Mouse (Mus musculus) lung, embryonic 16.5 days (tissue): ENCODE measurements around the gene Abhd16a. TPM values are rescaled to one million over a fixed set of nuclear protein-coding genes. Genes with fewer than 3 reads are reported as not detected.
A peak's percentile ranks its signal among the peaks of the same experiment; 100 is the strongest.

ENCODE experiments used
- ATAC-seq: fragments of 200-750 bp; cut with Nextera tagmentation; 2 replicates; pipeline ENCODE4 v1.8.0; 2017; ENCODE audit warnings: low read depth, mild to moderate bottlenecking, moderate library complexity
- H3K27ac ChIP-seq: fragments of 300-500 bp; sonication (generic); 2 replicates; pipeline ENCODE4 v1.5.1; 2014; ENCODE audit warnings: mild to moderate bottlenecking, control low read depth, low read length
- H3K27me3 ChIP-seq: fragments of 300-500 bp; sonication (generic); 2 replicates; pipeline ENCODE4 v1.6.1; 2014; ENCODE audit warnings: low read depth, low read length, mixed read lengths; ENCODE audit not compliant: control insufficient read depth, insufficient read depth
- H3K36me3 ChIP-seq: fragments of 300-500 bp; sonication (generic); 2 replicates; pipeline ENCODE4 v1.6.1; 2014; ENCODE audit warnings: low read length; ENCODE audit not compliant: control insufficient read depth, insufficient read depth
- H3K4me1 ChIP-seq: fragments of 300-500 bp; sonication (generic); replicated peaks from 2 replicates; pipeline ENCODE4 v1.6.1; 2014; ENCODE audit warnings: low read length, mixed read lengths; ENCODE audit not compliant: control insufficient read depth, insufficient read depth
- H3K4me2 ChIP-seq: fragments of 300-500 bp; sonication (generic); 2 replicates; pipeline ENCODE4 v1.6.1; 2014; ENCODE audit warnings: low read depth, low read length, control low read depth
- H3K4me3 ChIP-seq: fragments of 300-500 bp; sonication (generic); 2 replicates; pipeline ENCODE4 v1.5.1; 2014; ENCODE audit warnings: mild to moderate bottlenecking, low read length, control low read depth
- H3K9ac ChIP-seq: fragments of 300-500 bp; sonication (generic); 2 replicates; pipeline ENCODE4 v1.6.1; 2014; ENCODE audit warnings: low read length, control low read depth
- H3K9me3 ChIP-seq: fragments of 300-500 bp; sonication (generic); 2 replicates; pipeline ENCODE4 v1.6.1; 2016; ENCODE audit warnings: low read length; ENCODE audit not compliant: control insufficient read depth
- WGBS: fragments of 180-500 bp; shearing (Covaris S2); extraction: QIAGEN DNeasy Blood & Tissue Kit; methylation state at CpG from one replicate; pipeline ENCODE4 v1.1.7; 2014; 5-methylcytosine and 5-hydroxymethylcytosine counted together
- polyA plus RNA-seq: library from polyadenylated mRNA; unstranded; fragments of >200 nt; fragmentation: Nextera tagmentation; extraction: Ambion mirVana; gene quantifications from 2 replicates; pipeline ENCODE4 v1.2.1, GENCODE M21; 2015

Gene Abhd16a
- polyA plus RNA-seq, 1 experiment from 2014 or later, result 98.3 TPM

GRCm38 (mm10) chr17:35048932-35049440 is 40.1 kb upstream of the Abhd16a start:
- Histone ChIP-seq H3K27ac (peak overlapping the region; percentile 99), H3K9me3 (no peaks in the 10 kb centered on the region), H3K4me3 (peak overlapping the region; percentile 81), H3K36me3 (peaks cover 13% of the 10 kb centered on the region), H3K4me2 (peak overlapping the region; percentile 97), H3K9ac (no peak overlapping the region; the same call in 1 of the 2 replicates), H3K27me3 (no peaks in the 10 kb centered on the region), H3K4me1 (peaks cover 42% of the 10 kb centered on the region)
- WGBS, result 60% methylated on average over 5 of the region's 5 CpGs
- no peak for ATAC-seq

GRCm38 (mm10) chr17:35049561-35050016 is 39.5 kb upstream of the Abhd16a start, which contains the start of gene Clic1:
Gene Clic1, plus strand, starts transcription at chr17:35049966.
- peak within 1 kb of the TSS; percentile 81 for H3K4me3 ChIP-seq
- peak within 1 kb of the TSS; percentile 99 for H3K27ac ChIP-seq
- H3K4me1 ChIP-seq, result peaks cover 41% of the 10 kb centered on the region
- no peaks in the 10 kb centered on the region for H3K27me3 ChIP-seq
- 1% methylated on average over 10 of the region's 11 CpGs for WGBS
- H3K9ac ChIP-seq, result peak within 1 kb of the TSS; percentile 82
- peak; percentile 35 for ATAC-seq
- H3K9me3 ChIP-seq, result no peaks in the 10 kb centered on the region
- peaks cover 19% of the 10 kb centered on the region for H3K36me3 ChIP-seq
- peak within 1 kb of the TSS; percentile 97 for H3K4me2 ChIP-seq

- Histone ChIP-seq H3K4me1 (peaks cover 38% of the 10 kb centered on the region), H3K9me3 (no peaks in the 10 kb centered on the region), H3K4me3 (peak overlapping the region; percentile 81), H3K4me2 (peak overlapping the region; percentile 97), H3K9ac (peak overlapping the region; percentile 82), H3K27ac (peak overlapping the region; percentile 99), H3K36me3 (peaks cover 22% of the 10 kb centered on the region), H3K27me3 (no peaks in the 10 kb centered on the region)
- WGBS, result under 1% methylated on average over 27 of the region's 27 CpGs
- ATAC-seq, result peak; percentile 39
Measured at GRCm38 (mm10) chr17:35050126-35050750, 38.8 kb upstream of the Abhd16a start.

- H3K36me3 ChIP-seq, result peaks cover 31% of the 10 kb centered on the region
- under 1% methylated on average over 19 of the region's 21 CpGs for WGBS
- H3K4me2 ChIP-seq, result peak overlapping the region; percentile 97
- H3K9me3 ChIP-seq, result no peaks in the 10 kb centered on the region
- H3K4me3 ChIP-seq, result peak overlapping the region; percentile 81
- H3K27ac ChIP-seq, result peak overlapping the region; percentile 99
- H3K9ac ChIP-seq, result peak overlapping the region; percentile 82
- ATAC-seq, result peak; percentile 73
- no peaks in the 10 kb centered on the region for H3K27me3 ChIP-seq
- H3K4me1 ChIP-seq, result peaks cover 35% of the 10 kb centered on the region
Measured at GRCm38 (mm10) chr17:35051156-35052086, 37.6 kb upstream of the Abhd16a start.

- peak overlapping the region; percentile 82 for H3K9ac ChIP-seq
- H3K4me1 ChIP-seq, result peaks cover 31% of the 10 kb centered on the region
- H3K9me3 ChIP-seq, result no peaks in the 10 kb centered on the region
- peak overlapping the region; percentile 81 for H3K4me3 ChIP-seq
- H3K27me3 ChIP-seq, result no peaks in the 10 kb centered on the region
- peak overlapping the region; percentile 97 for H3K4me2 ChIP-seq
- WGBS, result 76% methylated on average over 12 of the region's 12 CpGs
- H3K36me3 ChIP-seq, result peaks cover 34% of the 10 kb centered on the region
- ATAC-seq, result no peak
- H3K27ac ChIP-seq, result peak overlapping the region; percentile 99
Measured at GRCm38 (mm10) chr17:35052271-35052798, 36.7 kb upstream of the Abhd16a start.

- no peak for ATAC-seq
- Histone ChIP-seq H3K27ac (no peak overlapping the region), H3K4me1 (peaks cover 24% of the 10 kb centered on the region), H3K27me3 (no peaks in the 10 kb centered on the region), H3K36me3 (peaks cover 41% of the 10 kb centered on the region), H3K4me2 (no peak overlapping the region), H3K9ac (no peak overlapping the region), H3K9me3 (no peaks in the 10 kb centered on the region), H3K4me3 (no peak overlapping the region)
- WGBS, result 89% methylated on average over 7 of the region's 7 CpGs
Measured at GRCm38 (mm10) chr17:35055691-35056495, 33.2 kb upstream of the Abhd16a start.

GRCm38 (mm10) chr17:35057090-35057489 is 32.0 kb upstream of the Abhd16a start:
- Histone ChIP-seq H3K36me3 (peaks cover 50% of the 10 kb centered on the region), H3K4me3 (no peak overlapping the region), H3K4me2 (no peak overlapping the region), H3K4me1 (peaks cover 21% of the 10 kb centered on the region), H3K27me3 (no peaks in the 10 kb centered on the region), H3K9ac (no peak overlapping the region), H3K27ac (no peak overlapping the region), H3K9me3 (no peaks in the 10 kb centered on the region)
- no peak for ATAC-seq
- 72% methylated on average over 3 of the region's 3 CpGs for WGBS

- 39% methylated on average over 9 of the region's 9 CpGs for WGBS
- ATAC-seq, result no peak
Measured at GRCm38 (mm10) chr17:35058316-35058715, 30.7 kb upstream of the Abhd16a start.

More at GRCm38 (mm10) chr17:35058316-35058715, 30.7 kb upstream of the Abhd16a start:
- Histone ChIP-seq H3K9ac (no peak overlapping the region; the same call in 1 of the 2 replicates), H3K4me1 (peaks cover 18% of the 10 kb centered on the region), H3K27me3 (no peaks in the 10 kb centered on the region), H3K27ac (peak overlapping the region; percentile 92), H3K4me2 (peak overlapping the region; percentile 95), H3K4me3 (peak overlapping the region; percentile 67; the same call in 1 of the 2 replicates), H3K36me3 (peaks cover 52% of the 10 kb centered on the region), H3K9me3 (no peaks in the 10 kb centered on the region)
